Mouse (Mus musculus) ES-Bruce4 (cell line): ENCODE results near the gene C8g.

ENCODE experiments used
- CTCF ChIP-seq: IDR thresholded peaks from one replicate; pipeline ENCODE4 v1.8.1; 2011; ENCODE audit warnings: low read depth, low read length
- EP300 ChIP-seq: IDR thresholded peaks from 2 replicates; pipeline ENCODE4 v1.6.1; 2011; ENCODE audit warnings: low read depth, low read length; ENCODE audit not compliant: insufficient read depth
- POLR2A ChIP-seq: IDR thresholded peaks from one replicate; pipeline ENCODE4 v1.8.1; 2011; ENCODE audit warnings: low read length; ENCODE audit not compliant: insufficient read depth

GRCm38 (mm10) chr2:25480541-25480940 lies 21.0 kb downstream of the C8g start:
- no peak for TF ChIP-seq POLR2A
- no peak for TF ChIP-seq CTCF
- no peak for TF ChIP-seq EP300
